Mouse (Mus musculus): ENCODE data around the gene Tfrc. TPM values are rescaled to one million over a fixed set of nuclear protein-coding genes. Genes with fewer than 3 reads are reported as not detected.

Tfrc gene
- polyA plus RNA-seq, 1 experiment from 2014 or later: 48.6 TPM

DNA sequence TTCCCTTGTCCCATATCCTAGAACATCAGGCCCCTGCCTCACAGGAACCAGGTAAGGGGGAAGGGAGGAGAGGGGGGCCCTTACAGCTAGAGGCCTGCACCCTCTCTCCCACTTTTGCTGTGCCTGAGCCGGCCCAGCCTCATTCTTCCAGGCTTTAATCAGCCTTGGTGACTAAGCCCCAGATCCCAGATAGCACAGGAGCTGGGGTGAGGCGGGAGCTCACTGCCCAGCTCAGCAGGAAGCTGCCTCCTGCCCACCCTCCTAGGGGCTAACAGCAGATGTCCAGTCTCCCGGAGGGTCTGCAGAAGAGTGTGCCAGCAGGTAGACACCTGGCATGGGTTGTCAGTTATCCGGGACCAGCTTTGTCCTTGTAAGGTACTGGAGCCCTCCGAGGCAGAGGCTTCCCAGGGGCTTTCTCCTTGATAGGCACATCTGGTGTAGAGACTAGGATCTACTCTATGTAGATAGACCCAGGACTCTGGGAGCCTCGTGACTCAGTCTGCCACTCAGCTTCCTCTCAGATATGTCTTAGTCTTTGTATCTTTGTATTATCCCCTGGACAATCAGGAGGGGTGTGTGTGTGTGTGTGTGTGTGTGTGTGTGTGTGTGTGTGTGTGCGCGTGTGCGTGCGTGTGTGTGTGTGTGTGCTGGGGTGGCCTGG is 68.5 kb downstream of the Tfrc start:
- Histone ChIP-seq H3K9me3 (no peaks in the 10 kb centered on the region), H3K36me3 (peaks cover 90% of the 10 kb centered on the region), H3K27ac (no peak overlapping the region), H3K4me2 (replicated peaks) (no peak overlapping the region), H3K27me3 (replicated peaks) (no peaks in the 10 kb centered on the region), H3K4me3 (no peak overlapping the region), H3K4me1 (no peaks in the 10 kb centered on the region), H3K9ac (no peak overlapping the region)
- 77% methylated on average over 9 of the region's 10 CpGs for WGBS
- no peak for ATAC-seq (ENCODE audit: low FRiP score, low read depth)

DNA sequence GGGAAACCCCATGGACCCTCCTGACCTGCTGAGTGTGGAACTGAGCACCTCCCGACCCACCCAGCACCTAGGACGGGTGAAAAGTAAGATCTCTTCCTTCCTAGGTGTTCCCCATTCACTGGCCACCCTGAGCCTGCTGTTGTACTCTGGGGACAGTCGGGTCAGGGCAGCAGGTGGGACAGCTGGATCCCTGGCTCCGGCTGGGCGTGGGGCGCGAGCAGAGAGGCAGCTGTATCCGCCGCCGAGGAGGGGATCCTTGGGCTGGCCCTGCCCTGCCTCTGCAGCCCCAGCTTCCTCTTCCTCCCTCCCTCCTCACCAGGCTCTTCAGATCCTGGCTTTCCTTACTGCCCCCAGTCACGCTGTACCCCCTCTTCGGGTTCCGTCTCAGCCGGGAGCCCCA is 69.2 kb downstream of the Tfrc start:
- H3K4me3 ChIP-seq: no peak overlapping the region
- H3K4me2 ChIP-seq (replicated peaks): no peak overlapping the region
- H3K9me3 ChIP-seq: no peaks in the 10 kb centered on the region
- H3K4me1 ChIP-seq: no peaks in the 10 kb centered on the region
- no peaks in the 10 kb centered on the region for H3K27me3 ChIP-seq (replicated peaks)
- H3K27ac ChIP-seq: no peak overlapping the region
- no peak overlapping the region for H3K9ac ChIP-seq
- ATAC-seq (ENCODE audit: low FRiP score, low read depth): no peak
- peaks cover 87% of the 10 kb centered on the region for H3K36me3 ChIP-seq
- WGBS: 76% methylated on average over 14 of the region's 14 CpGs

DNA sequence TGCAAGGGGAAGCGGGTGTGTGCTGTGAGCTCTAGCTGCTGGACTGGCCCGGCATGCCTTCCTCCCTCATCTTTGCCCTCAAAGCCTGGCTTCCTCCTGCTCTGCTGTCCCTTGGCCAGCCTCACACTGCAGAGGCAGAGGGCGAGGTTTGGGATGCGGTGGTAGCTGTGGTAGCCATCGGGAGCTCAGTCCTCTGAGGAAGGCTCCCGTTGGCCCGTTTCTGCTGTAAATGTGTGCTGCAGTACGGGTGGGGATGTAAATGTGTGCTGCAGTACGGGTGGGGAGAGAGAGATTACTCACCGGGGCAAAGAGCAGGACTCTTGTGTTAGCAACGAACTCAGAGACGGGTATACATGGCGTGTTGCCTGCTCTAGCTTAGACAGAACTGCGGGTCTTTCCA is 70.1 kb downstream of the Tfrc start:
- Histone ChIP-seq H3K9ac (no peak overlapping the region), H3K27me3 (replicated peaks) (no peaks in the 10 kb centered on the region), H3K4me3 (no peak overlapping the region), H3K4me1 (no peaks in the 10 kb centered on the region), H3K9me3 (no peaks in the 10 kb centered on the region), H3K4me2 (replicated peaks) (no peak overlapping the region), H3K36me3 (peaks cover 82% of the 10 kb centered on the region), H3K27ac (no peak overlapping the region)
- no peak for ATAC-seq (ENCODE audit: low FRiP score, low read depth)
- 91% methylated on average over 14 of the region's 14 CpGs for WGBS

DNA sequence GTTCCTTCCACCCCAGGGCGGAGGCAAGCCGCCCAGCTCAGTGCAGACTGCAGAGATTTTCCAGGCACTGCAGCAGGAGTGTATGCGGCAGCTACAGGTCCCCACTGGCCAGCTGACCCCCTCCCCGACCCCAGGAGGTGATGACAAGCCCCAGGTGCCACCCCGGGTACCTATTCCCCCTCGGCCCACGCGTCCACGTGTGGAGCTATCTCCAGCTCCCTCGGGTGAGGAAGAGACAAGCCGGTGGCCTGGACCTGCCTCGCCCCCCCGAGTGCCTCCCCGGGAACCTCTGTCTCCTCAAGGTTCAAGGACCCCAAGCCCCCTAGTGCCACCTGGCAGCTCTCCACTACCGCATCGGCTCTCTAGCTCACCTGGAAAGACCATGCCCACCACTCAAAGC is 71.3 kb downstream of the Tfrc start:
- Histone ChIP-seq H3K4me3 (no peak overlapping the region), H3K9me3 (no peaks in the 10 kb centered on the region), H3K27me3 (replicated peaks) (no peaks in the 10 kb centered on the region), H3K4me2 (replicated peaks) (no peak overlapping the region), H3K36me3 (peaks cover 73% of the 10 kb centered on the region), H3K27ac (no peak overlapping the region), H3K9ac (no peak overlapping the region), H3K4me1 (no peaks in the 10 kb centered on the region)
- WGBS: 93% methylated on average over 16 of the region's 16 CpGs
- no peak for ATAC-seq (ENCODE audit: low FRiP score, low read depth)

DNA sequence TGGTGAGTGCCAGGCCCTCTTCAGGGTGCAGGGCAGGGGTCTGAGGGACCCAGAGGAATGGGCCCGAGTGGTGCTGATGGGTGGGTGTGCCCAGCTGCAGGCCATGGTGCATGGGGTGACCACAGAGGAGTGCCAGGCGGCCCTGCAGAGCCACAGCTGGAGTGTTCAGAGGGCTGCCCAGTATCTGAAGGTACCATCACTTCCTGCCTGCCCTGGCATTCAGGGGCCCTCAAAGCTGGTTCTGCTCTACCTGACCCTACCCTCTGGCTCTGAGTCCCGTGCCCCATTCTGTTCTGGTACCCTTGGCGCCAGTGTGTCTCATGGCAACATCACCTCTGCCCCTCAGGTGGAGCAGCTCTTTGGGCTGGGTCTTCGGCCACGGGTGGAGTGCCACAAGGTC is 72.1 kb downstream of the Tfrc start:
- Histone ChIP-seq H3K27me3 (replicated peaks) (no peaks in the 10 kb centered on the region), H3K4me2 (replicated peaks) (no peak overlapping the region), H3K9ac (no peak overlapping the region), H3K4me3 (no peak overlapping the region), H3K4me1 (no peaks in the 10 kb centered on the region), H3K27ac (no peak overlapping the region), H3K36me3 (peaks cover 64% of the 10 kb centered on the region), H3K9me3 (no peaks in the 10 kb centered on the region)
- ATAC-seq (ENCODE audit: low FRiP score, low read depth): no peak
- 92% methylated on average over 6 of the region's 6 CpGs for WGBS

DNA sequence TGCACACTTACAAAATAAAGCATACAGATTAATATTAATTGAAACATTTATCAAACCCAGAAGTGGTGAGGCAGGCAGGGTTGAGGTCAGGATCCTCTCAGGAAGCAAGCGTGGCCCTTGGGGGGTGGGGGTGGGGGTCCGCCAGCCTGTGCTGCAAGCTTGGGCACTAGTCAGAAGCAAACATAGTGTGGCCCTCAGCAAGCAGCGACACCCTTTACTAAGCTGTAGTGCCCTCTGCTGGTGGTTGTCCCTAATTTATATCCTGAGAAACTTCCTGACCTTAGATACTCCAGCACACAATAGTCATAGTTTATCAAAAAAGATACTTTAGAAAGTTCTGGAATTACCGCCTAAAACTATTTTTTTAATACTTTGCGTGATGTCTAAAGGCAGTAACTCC is 73.5 kb downstream of the Tfrc start:
- Histone ChIP-seq H3K4me3 (no peak overlapping the region), H3K27me3 (replicated peaks) (no peaks in the 10 kb centered on the region), H3K4me1 (0 out of 2 replicates have a peak, but pooled peaks cover 3% of the 10 kb centered on the region), H3K36me3 (peaks cover 51% of the 10 kb centered on the region), H3K9ac (no peak overlapping the region), H3K4me2 (replicated peaks) (no peak overlapping the region), H3K27ac (no peak overlapping the region), H3K9me3 (no peaks in the 10 kb centered on the region)
- ATAC-seq (ENCODE audit: low FRiP score, low read depth): no peak
- 37% methylated on average over 5 of the region's 5 CpGs for WGBS

Other genes starting within 250 kb of the Tfrc start
- gene Tm4sf19, start 208.4 kb upstream of the Tfrc start, polyA plus RNA-seq (2016; fragmentation: Nextera tagmentation; extraction: Ambion mirVana): not detected in 2 replicates
- gene Tctex1d2, start 189.2 kb upstream of the Tfrc start, polyA plus RNA-seq (2016; fragmentation: Nextera tagmentation; extraction: Ambion mirVana): 29.5 and 29.9 TPM in 2 replicates
- 41.1 and 42.2 TPM in 2 replicates for gene Pcyt1a, start 178.0 kb upstream of the Tfrc start, polyA plus RNA-seq (2016; fragmentation: Nextera tagmentation; extraction: Ambion mirVana)
- 0.22 and 0.27 TPM in 2 replicates for gene Slc51a, start 121.0 kb upstream of the Tfrc start, polyA plus RNA-seq (2016; fragmentation: Nextera tagmentation; extraction: Ambion mirVana)
- not detected in 2 replicates for gene Zdhhc19, start 112.7 kb upstream of the Tfrc start, polyA plus RNA-seq (2016; fragmentation: Nextera tagmentation; extraction: Ambion mirVana)
- gene Tnk2, start 35.0 kb downstream of the Tfrc start, polyA plus RNA-seq (2016; fragmentation: Nextera tagmentation; extraction: Ambion mirVana): 12.5 and 12.9 TPM in 2 replicates
- gene Muc4, start 127.0 kb downstream of the Tfrc start, polyA plus RNA-seq (2016; fragmentation: Nextera tagmentation; extraction: Ambion mirVana): 0.10 TPM in 1 of 2 replicates, not detected in the other
- not detected in 2 replicates for gene Muc20, start 188.5 kb downstream of the Tfrc start, polyA plus RNA-seq (2016; fragmentation: Nextera tagmentation; extraction: Ambion mirVana)
- not detected in 2 replicates for gene Smbd1, start 201.6 kb downstream of the Tfrc start, polyA plus RNA-seq (2016; fragmentation: Nextera tagmentation; extraction: Ambion mirVana)

All from neural tube, embryonic 12.5 days (tissue).